Mouse (Mus musculus): ENCODE results near the gene Gdpd5. TPM values are rescaled to one million over a fixed set of nuclear protein-coding genes. Genes with fewer than 3 reads are reported as not detected.

Gdpd5 gene
- total and polyA plus RNA-seq, 3 experiments = 0.16 to 0.49 TPM; not detected in 1

DNA sequence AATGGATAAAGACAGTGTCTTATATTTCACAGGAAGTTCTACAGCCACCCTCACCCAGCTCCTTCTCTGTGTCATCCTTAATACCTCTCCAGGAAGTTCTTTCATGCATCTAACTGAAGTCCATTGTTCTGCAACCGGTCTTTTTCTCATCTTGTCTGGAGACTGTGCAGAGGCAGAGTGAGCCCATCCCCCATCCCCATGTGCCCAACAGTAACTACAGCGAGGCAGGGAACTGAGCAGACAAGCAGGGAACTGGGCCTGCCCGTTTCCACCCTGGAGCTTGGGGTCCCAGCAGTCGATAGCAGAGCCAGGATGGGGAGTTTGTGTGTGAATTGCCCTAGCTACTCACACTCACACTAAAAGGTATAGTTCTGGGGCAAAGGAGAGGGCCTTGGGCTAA lies 9.3 kb downstream of the Gdpd5 start:
- no peak for TF ChIP-seq GATA1 (IDR thresholded peaks at IDR 0.05; ENCODE audit: borderline replicate concordance, low read length)
- no peak for DNase-seq (ENCODE audit: low spot score)
- Histone ChIP-seq H3K4me3 (ENCODE audit: low read depth, low read length) (no peak overlapping the region), H3K4me1 (ENCODE audit: insufficient read depth, low read depth, low read length) (no peaks in the 10 kb centered on the region), H3K9me3 (replicated peaks) (no peaks in the 10 kb centered on the region), H3K36me3 (replicated peaks) (no peaks in the 10 kb centered on the region), H3K27me3 (ENCODE audit: insufficient read depth, low read length) (peaks cover 36% of the 10 kb centered on the region)
- no peak for ATAC-seq (ENCODE audit: extremely low read depth, insufficient number of reproducible peaks, low FRiP score, poor library complexity, severe bottlenecking)

GRCm38 (mm10) chr7:99392696-99393095 lies 11.5 kb downstream of the Gdpd5 start:
- DNase-seq (ENCODE audit: low spot score) (no peak), ATAC-seq (ENCODE audit: extremely low read depth, insufficient number of reproducible peaks, low FRiP score, poor library complexity, severe bottlenecking) (no peak)
- no peak for TF ChIP-seq GATA2 (IDR thresholded peaks at IDR 0.05; ENCODE audit: borderline replicate concordance, low read depth, low read length)
- TF ChIP-seq TAL1 (conservative IDR thresholded peaks at IDR 0.05; ENCODE audit: low read depth, low read length) = no peak
- TF ChIP-seq CTCF (IDR thresholded peaks at IDR 0.05; ENCODE audit: low read depth, low read length) = no peak
- no peak for TF ChIP-seq GATA1 (IDR thresholded peaks at IDR 0.05; ENCODE audit: borderline replicate concordance, low read length)
- H3K4me1 ChIP-seq (ENCODE audit: insufficient read depth, low read depth, low read length) = no peaks in the 10 kb centered on the region
- peaks cover 48% of the 10 kb centered on the region for H3K27me3 ChIP-seq (ENCODE audit: insufficient read depth, low read length)
- no peaks in the 10 kb centered on the region for H3K9me3 ChIP-seq (replicated peaks)
- no peaks in the 10 kb centered on the region for H3K36me3 ChIP-seq (replicated peaks)
- H3K4me3 ChIP-seq (ENCODE audit: low read depth, low read length) = no peak overlapping the region

DNA sequence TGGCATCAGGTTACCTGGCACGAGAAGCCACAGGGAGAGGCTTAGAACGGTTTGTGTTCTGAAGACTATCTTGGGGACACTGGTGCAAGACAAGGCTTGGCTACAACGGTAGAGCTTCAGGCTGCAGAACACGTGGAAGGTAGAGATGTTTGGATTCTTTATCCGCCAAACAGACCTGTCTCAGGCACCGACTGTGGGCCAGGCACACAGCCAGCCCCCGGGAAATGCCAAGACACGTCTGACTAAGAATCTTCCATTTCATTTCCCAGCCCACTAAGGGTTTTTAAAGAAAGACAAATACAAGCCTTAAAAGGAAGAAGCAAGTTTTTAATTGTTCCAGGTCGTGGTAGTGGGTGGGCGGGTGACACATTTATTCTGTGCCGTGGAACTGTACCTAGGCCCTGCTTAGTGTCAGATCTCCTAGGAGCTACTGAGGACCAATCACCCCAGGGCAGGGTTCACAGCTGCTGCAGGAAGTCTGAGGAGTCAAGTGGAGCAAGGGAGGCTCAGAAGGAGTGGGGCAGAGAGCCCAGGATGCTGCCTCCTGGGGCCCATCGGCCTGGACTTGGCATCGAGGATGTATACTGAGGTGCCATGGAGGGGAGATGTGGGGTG lies 12.6 kb downstream of the Gdpd5 start:
- H3K4me1 ChIP-seq (ENCODE audit: insufficient read depth, low read depth, low read length) = no peaks in the 10 kb centered on the region
- DNase-seq (ENCODE audit: low spot score) (no peak), ATAC-seq (ENCODE audit: extremely low read depth, insufficient number of reproducible peaks, low FRiP score, poor library complexity, severe bottlenecking) (no peak)
- peaks cover 48% of the 10 kb centered on the region for H3K27me3 ChIP-seq (ENCODE audit: insufficient read depth, low read length)
- TF ChIP-seq CTCF (IDR thresholded peaks at IDR 0.05; ENCODE audit: low read depth, low read length) (no peak), TAL1 (conservative IDR thresholded peaks at IDR 0.05; ENCODE audit: low read depth, low read length) (no peak), GATA1 (IDR thresholded peaks at IDR 0.05; ENCODE audit: borderline replicate concordance, low read length) (no peak), POLR2AphosphoS5 (IDR thresholded peaks at IDR 0.05; ENCODE audit: insufficient replicate concordance, low read depth, low read length) (no peak), GATA2 (IDR thresholded peaks at IDR 0.05; ENCODE audit: borderline replicate concordance, low read depth, low read length) (no peak)
- H3K36me3 ChIP-seq (replicated peaks) = no peaks in the 10 kb centered on the region
- no peak overlapping the region for H3K4me3 ChIP-seq (ENCODE audit: low read depth, low read length)
- H3K9me3 ChIP-seq (replicated peaks) = no peaks in the 10 kb centered on the region

DNA sequence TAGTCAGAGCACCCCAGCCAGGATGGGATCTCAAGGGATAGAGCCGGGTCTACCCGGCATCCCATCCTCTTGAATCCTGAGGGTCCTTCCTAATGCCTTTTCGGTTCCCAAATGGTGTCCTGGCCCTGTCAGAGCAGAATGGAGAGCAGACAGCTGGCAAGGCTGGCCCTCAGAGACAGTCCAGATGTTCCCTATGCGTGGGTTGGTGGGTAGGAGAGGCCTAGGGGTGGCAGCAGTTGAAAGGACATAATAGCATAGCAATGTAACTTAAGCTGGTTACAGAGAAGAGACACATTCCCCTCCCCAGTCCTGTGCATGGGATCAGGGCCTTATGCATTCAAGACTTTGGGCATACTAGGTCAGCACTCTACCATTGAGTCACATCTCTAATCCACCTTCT lies 14.2 kb downstream of the Gdpd5 start:
- no peaks in the 10 kb centered on the region for H3K9me3 ChIP-seq (replicated peaks)
- TF ChIP-seq CTCF (IDR thresholded peaks at IDR 0.05; ENCODE audit: low read depth, low read length) = no peak
- TF ChIP-seq TAL1 (conservative IDR thresholded peaks at IDR 0.05; ENCODE audit: low read depth, low read length) = no peak
- TF ChIP-seq POLR2AphosphoS5 (IDR thresholded peaks at IDR 0.05; ENCODE audit: insufficient replicate concordance, low read depth, low read length) = no peak
- no peak for TF ChIP-seq GATA2 (IDR thresholded peaks at IDR 0.05; ENCODE audit: borderline replicate concordance, low read depth, low read length)
- TF ChIP-seq GATA1 (IDR thresholded peaks at IDR 0.05; ENCODE audit: borderline replicate concordance, low read length) = no peak
- H3K4me1 ChIP-seq (ENCODE audit: insufficient read depth, low read depth, low read length) = no peaks in the 10 kb centered on the region
- DNase-seq (ENCODE audit: low spot score) = no peak
- H3K36me3 ChIP-seq (replicated peaks) = no peaks in the 10 kb centered on the region
- peaks cover 43% of the 10 kb centered on the region for H3K27me3 ChIP-seq (ENCODE audit: insufficient read depth, low read length)
- H3K4me3 ChIP-seq (ENCODE audit: low read depth, low read length) = no peak overlapping the region
- no peak for ATAC-seq (ENCODE audit: extremely low read depth, insufficient number of reproducible peaks, low FRiP score, poor library complexity, severe bottlenecking)

- TF ChIP-seq GATA1 (IDR thresholded peaks at IDR 0.05; ENCODE audit: borderline replicate concordance, low read length) = no peak
- H3K4me3 ChIP-seq (ENCODE audit: low read depth, low read length) = no peak overlapping the region
- H3K27me3 ChIP-seq (ENCODE audit: insufficient read depth, low read length) = peaks cover 43% of the 10 kb centered on the region
- no peaks in the 10 kb centered on the region for H3K36me3 ChIP-seq (replicated peaks)
- DNase-seq (ENCODE audit: low spot score) = no peak
- H3K4me1 ChIP-seq (ENCODE audit: insufficient read depth, low read depth, low read length) = no peaks in the 10 kb centered on the region
- no peaks in the 10 kb centered on the region for H3K9me3 ChIP-seq (replicated peaks)
- ATAC-seq (ENCODE audit: extremely low read depth, insufficient number of reproducible peaks, low FRiP score, poor library complexity, severe bottlenecking) = no peak
These were observed 14.8 kb downstream of the Gdpd5 start for GRCm38 (mm10) chr7:99395908-99396616.

- ATAC-seq (ENCODE audit: extremely low read depth, insufficient number of reproducible peaks, low FRiP score, poor library complexity, severe bottlenecking) (no peak), DNase-seq (ENCODE audit: low spot score) (no peak)
- Histone ChIP-seq H3K4me1 (ENCODE audit: insufficient read depth, low read depth, low read length) (no peaks in the 10 kb centered on the region), H3K4me3 (ENCODE audit: low read depth, low read length) (no peak overlapping the region), H3K27me3 (ENCODE audit: insufficient read depth, low read length) (peaks cover 45% of the 10 kb centered on the region), H3K9me3 (replicated peaks) (no peaks in the 10 kb centered on the region), H3K36me3 (replicated peaks) (no peaks in the 10 kb centered on the region)
- TF ChIP-seq GATA2 (IDR thresholded peaks at IDR 0.05; ENCODE audit: borderline replicate concordance, low read depth, low read length) = no peak
- no peak for TF ChIP-seq CTCF (IDR thresholded peaks at IDR 0.05; ENCODE audit: low read depth, low read length)
- no peak for TF ChIP-seq TAL1 (conservative IDR thresholded peaks at IDR 0.05; ENCODE audit: low read depth, low read length)
- TF ChIP-seq POLR2AphosphoS5 (IDR thresholded peaks at IDR 0.05; ENCODE audit: insufficient replicate concordance, low read depth, low read length) = no peak
These were observed 15.9 kb downstream of the Gdpd5 start for GRCm38 (mm10) chr7:99396994-99397659.
